Mouse (Mus musculus): ENCODE data around the gene Tomm7. TPM values are rescaled to one million over a fixed set of nuclear protein-coding genes. Genes with fewer than 3 reads are reported as not detected.
"Not testable (repeated sequence)": the region's sequence is repeated elsewhere in the genome, so short reads cannot be mapped to it uniquely, and the experiment has no call there.

Gene Tomm7
- polyA plus RNA-seq, 1 experiment from 2014 or later, result 134 TPM

- H3K36me3 ChIP-seq (replicated peaks), result peaks cover 7% of the 10 kb centered on the region
- no peak overlapping the region for H3K27ac ChIP-seq
- peaks cover 16% of the 10 kb centered on the region for H3K4me1 ChIP-seq
- H3K4me2 ChIP-seq, result peak overlapping the region; percentile 74; the same call in 1 of the 2 replicates
- no peaks in the 10 kb centered on the region for H3K9me3 ChIP-seq
- H3K27me3 ChIP-seq, result no peaks in the 10 kb centered on the region; the same call in 1 of the 2 replicates
- no peak for ATAC-seq (ENCODE audit: low FRiP score)
- no peak overlapping the region for H3K4me3 ChIP-seq (replicated peaks)
- no peak overlapping the region for H3K9ac ChIP-seq
- 72% methylated on average over 3 of the region's 3 CpGs for WGBS
Measured at GRCm38 (mm10) chr5:23845141-23845540, 1.2 kb upstream of the Tomm7 start.

- H3K4me3 ChIP-seq (replicated peaks), result peak overlapping the region; percentile 66
- WGBS, result 46% methylated on average over 7 of the region's 7 CpGs
- no peaks in the 10 kb centered on the region; the same call in 1 of the 2 replicates for H3K27me3 ChIP-seq
- peak; percentile 44 for ATAC-seq (ENCODE audit: low FRiP score)
- peak overlapping the region; percentile 83 for H3K27ac ChIP-seq
- peak overlapping the region; percentile 74 for H3K4me2 ChIP-seq
- H3K4me1 ChIP-seq, result peaks cover 16% of the 10 kb centered on the region
- peak overlapping the region; percentile 58 for H3K9ac ChIP-seq
- no peaks in the 10 kb centered on the region for H3K9me3 ChIP-seq
- H3K36me3 ChIP-seq (replicated peaks), result peaks cover 11% of the 10 kb centered on the region
Measured at GRCm38 (mm10) chr5:23844531-23844841, 525 bp upstream of the Tomm7 start.

GRCm38 (mm10) chr5:23838158-23838557 lies 5.8 kb downstream of the Tomm7 start:
- Histone ChIP-seq H3K9ac (no peak overlapping the region), H3K4me3 (replicated peaks) (no peak overlapping the region), H3K27ac (no peak overlapping the region), H3K4me1 (peaks cover 11% of the 10 kb centered on the region), H3K36me3 (replicated peaks) (peaks cover 31% of the 10 kb centered on the region), H3K27me3 (no peaks in the 10 kb centered on the region), H3K4me2 (no peak overlapping the region), H3K9me3 (no peaks in the 10 kb centered on the region)
- WGBS, result 91% methylated on average over 7 of the region's 7 CpGs
- ATAC-seq (ENCODE audit: low FRiP score), result no peak

GRCm38 (mm10) chr5:23835691-23836090 lies 8.3 kb downstream of the Tomm7 start:
- Histone ChIP-seq H3K36me3 (replicated peaks) (peaks cover 26% of the 10 kb centered on the region), H3K27me3 (peaks cover 13% of the 10 kb centered on the region)
- not testable (repeated sequence) for H3K4me3 ChIP-seq (replicated peaks); H3K9ac ChIP-seq; H3K4me1 ChIP-seq; ATAC-seq (ENCODE audit: low FRiP score); H3K9me3 ChIP-seq; H3K4me2 ChIP-seq; H3K27ac ChIP-seq
- WGBS, result 77% methylated on average over 1 of the region's 1 CpGs

GRCm38 (mm10) chr5:23830897-23831752 lies 12.8 kb downstream of the Tomm7 start:
- no peak for ATAC-seq (ENCODE audit: low FRiP score)
- 0 out of 2 replicates have a peak, but pooled peaks cover 3% of the 10 kb centered on the region for H3K9me3 ChIP-seq
- H3K27me3 ChIP-seq, result peaks cover 21% of the 10 kb centered on the region
- H3K4me2 ChIP-seq, result peak overlapping the region; percentile 15; the same call in 1 of the 2 replicates
- no peak overlapping the region for H3K27ac ChIP-seq
- peak overlapping the region; percentile 23 for H3K4me3 ChIP-seq (replicated peaks)
- H3K36me3 ChIP-seq (replicated peaks), result no peaks in the 10 kb centered on the region
- WGBS, result 49% methylated on average over 58 of the region's 58 CpGs
- H3K9ac ChIP-seq, result no peak overlapping the region
- H3K4me1 ChIP-seq, result no peaks in the 10 kb centered on the region; the same call in 1 of the 2 replicates

GRCm38 (mm10) chr5:23826321-23827004 lies 17.5 kb downstream of the Tomm7 start:
- 0 out of 2 replicates have a peak, but pooled peaks cover 3% of the 10 kb centered on the region for H3K9me3 ChIP-seq
- no peak overlapping the region for H3K9ac ChIP-seq
- WGBS, result 37% methylated on average over 11 of the region's 11 CpGs
- no peak overlapping the region for H3K4me3 ChIP-seq (replicated peaks)
- peaks cover 15% of the 10 kb centered on the region for H3K27me3 ChIP-seq
- H3K36me3 ChIP-seq (replicated peaks), result no peaks in the 10 kb centered on the region
- H3K27ac ChIP-seq, result no peak overlapping the region
- H3K4me1 ChIP-seq, result no peaks in the 10 kb centered on the region; the same call in 1 of the 2 replicates
- no peak overlapping the region for H3K4me2 ChIP-seq
- 0 out of 2 replicates have a peak, but pooled peaks have one; percentile 23 for ATAC-seq (ENCODE audit: low FRiP score)

GRCm38 (mm10) chr5:23824171-23824733 lies 19.7 kb downstream of the Tomm7 start:
- no peak overlapping the region for H3K9ac ChIP-seq
- H3K4me2 ChIP-seq, result no peak overlapping the region
- ATAC-seq (ENCODE audit: low FRiP score), result no peak
- H3K27ac ChIP-seq, result no peak overlapping the region
- 81% methylated on average over 8 of the region's 8 CpGs for WGBS
- peaks cover 10% of the 10 kb centered on the region for H3K36me3 ChIP-seq (replicated peaks)
- 0 out of 2 replicates have a peak, but pooled peaks cover 5% of the 10 kb centered on the region for H3K27me3 ChIP-seq
- no peaks in the 10 kb centered on the region for H3K4me1 ChIP-seq
- H3K9me3 ChIP-seq, result no peaks in the 10 kb centered on the region
- H3K4me3 ChIP-seq (replicated peaks), result no peak overlapping the region

- no peak for ATAC-seq (ENCODE audit: low FRiP score)
- Histone ChIP-seq H3K9me3 (no peaks in the 10 kb centered on the region), H3K4me3 (replicated peaks) (no peak overlapping the region), H3K36me3 (replicated peaks) (peaks cover 18% of the 10 kb centered on the region), H3K4me1 (no peaks in the 10 kb centered on the region), H3K27ac (no peak overlapping the region), H3K9ac (no peak overlapping the region), H3K4me2 (no peak overlapping the region), H3K27me3 (no peaks in the 10 kb centered on the region)
- WGBS, result 76% methylated on average over 11 of the region's 11 CpGs
Measured at GRCm38 (mm10) chr5:23822306-23822705, 21.7 kb downstream of the Tomm7 start.

GRCm38 (mm10) chr5:23816681-23817080 lies 27.3 kb downstream of the Tomm7 start:
- Histone ChIP-seq H3K4me1 (no peaks in the 10 kb centered on the region), H3K4me3 (replicated peaks) (no peak overlapping the region), H3K9ac (no peak overlapping the region), H3K9me3 (0 out of 2 replicates have a peak, but pooled peaks cover 10% of the 10 kb centered on the region), H3K27me3 (no peaks in the 10 kb centered on the region), H3K4me2 (no peak overlapping the region), H3K27ac (no peak overlapping the region), H3K36me3 (replicated peaks) (peaks cover 62% of the 10 kb centered on the region)
- 95% methylated on average over 15 of the region's 15 CpGs for WGBS
- ATAC-seq (ENCODE audit: low FRiP score), result no peak

GRCm38 (mm10) chr5:23814841-23815240 lies 29.1 kb downstream of the Tomm7 start:
- peaks cover 70% of the 10 kb centered on the region for H3K36me3 ChIP-seq (replicated peaks)
- no peak overlapping the region for H3K4me3 ChIP-seq (replicated peaks)
- no peak for ATAC-seq (ENCODE audit: low FRiP score)
- 63% methylated on average over 5 of the region's 5 CpGs for WGBS
- no peak overlapping the region for H3K27ac ChIP-seq
- no peaks in the 10 kb centered on the region for H3K27me3 ChIP-seq
- H3K4me2 ChIP-seq, result no peak overlapping the region
- no peaks in the 10 kb centered on the region for H3K4me1 ChIP-seq
- no peak overlapping the region for H3K9ac ChIP-seq
- 0 out of 2 replicates have a peak, but pooled peaks cover 10% of the 10 kb centered on the region for H3K9me3 ChIP-seq

GRCm38 (mm10) chr5:23792726-23793125 lies 51.2 kb downstream of the Tomm7 start:
- no peak overlapping the region for H3K9ac ChIP-seq
- no peaks in the 10 kb centered on the region for H3K9me3 ChIP-seq
- no peak for ATAC-seq (ENCODE audit: low FRiP score)
- peaks cover 9% of the 10 kb centered on the region for H3K4me1 ChIP-seq
- WGBS, result 90% methylated on average over 2 of the region's 2 CpGs
- peaks cover 21% of the 10 kb centered on the region for H3K36me3 ChIP-seq (replicated peaks)
- no peak overlapping the region for H3K4me2 ChIP-seq
- H3K27ac ChIP-seq, result no peak overlapping the region
- H3K4me3 ChIP-seq (replicated peaks), result no peak overlapping the region
- H3K27me3 ChIP-seq, result no peaks in the 10 kb centered on the region

GRCm38 (mm10) chr5:23789078-23789612 lies 54.8 kb downstream of the Tomm7 start:
- 88% methylated on average over 4 of the region's 4 CpGs for WGBS
- Histone ChIP-seq H3K36me3 (replicated peaks) (peaks cover 2% of the 10 kb centered on the region; the same call in 1 of the 2 replicates), H3K9me3 (no peaks in the 10 kb centered on the region), H3K27ac (no peak overlapping the region), H3K4me1 (peaks cover 9% of the 10 kb centered on the region), H3K4me3 (replicated peaks) (no peak overlapping the region), H3K9ac (no peak overlapping the region), H3K4me2 (no peak overlapping the region), H3K27me3 (no peaks in the 10 kb centered on the region)
- ATAC-seq (ENCODE audit: low FRiP score), result no peak
